ENCODE assay signal across 9 mouse cellular contexts in genomic region chr16:4647651-4648141, GRCm38 (mm10). TPM values are rescaled to one million over a fixed set of nuclear protein-coding genes. Genes with fewer than 3 reads are reported as not detected.
DNase-seq lines count a peak whose midpoint lies in the region; ATAC-seq lines count a peak whose summit lies in the region.
"Had no signal": no experiment of that assay in that cellular context is flagged by ENCODE, and none has a peak within 500 bp of the region (broad histone marks: within the 10 kb centered on the region; RNA-seq: fewer than 3 reads in every experiment).

No protein-coding gene starts in this region.

- no peak overlapping the region for H3K4me3 ChIP-seq in midbrain, embryonic 10.5 days
- no peak overlapping the region for H3K4me3 ChIP-seq in midbrain, embryonic 13.5 days (replicated peaks)
- no peak overlapping the region for H3K4me3 ChIP-seq in hindbrain, embryonic 15.5 days
- H3K4me3 ChIP-seq in stomach, embryonic 15.5 days (replicated peaks): no peak overlapping the region
- H3K4me3 ChIP-seq: midbrain, embryonic 15.5 days had no signal

- 88% methylated on average over 13 of the region's 13 CpGs for WGBS in midbrain, embryonic 10.5 days
- WGBS in midbrain, embryonic 13.5 days: 82% methylated on average over 13 of the region's 13 CpGs
- 73% methylated on average over 13 of the region's 13 CpGs for WGBS in hindbrain, embryonic 15.5 days
- WGBS in stomach, embryonic 15.5 days: 58% methylated on average over 13 of the region's 13 CpGs

- H3K9ac ChIP-seq in midbrain, embryonic 13.5 days (replicated peaks): no peak overlapping the region
- H3K9ac ChIP-seq in hindbrain, embryonic 15.5 days: no peak overlapping the region
- no peak overlapping the region for H3K9ac ChIP-seq in stomach, embryonic 15.5 days
- H3K9ac ChIP-seq: midbrain, embryonic 15.5 days had no signal

- H3K27ac ChIP-seq in midbrain, embryonic 10.5 days (replicated peaks): peak overlapping the region; percentile 43; the same call in 1 of the 2 replicates
- no peak overlapping the region for H3K27ac ChIP-seq in midbrain, embryonic 13.5 days
- peak overlapping the region; percentile 62; the same call in 1 of the 2 replicates for H3K27ac ChIP-seq in hindbrain, embryonic 15.5 days (replicated peaks)
- H3K27ac ChIP-seq in stomach, embryonic 15.5 days: peak overlapping the region; percentile 62
- H3K27ac ChIP-seq: midbrain, embryonic 15.5 days had no signal

- ATAC-seq in midbrain, embryonic 13.5 days: no peak
- ATAC-seq in hindbrain, embryonic 15.5 days (ENCODE audit: low FRiP score, low read depth): no peak
- no peak for ATAC-seq in stomach, embryonic 15.5 days (ENCODE audit: insufficient read depth, low FRiP score, low read depth)
- ATAC-seq: midbrain, embryonic 15.5 days had no signal

- DNase-seq in midbrain, embryonic 10.5 days (ENCODE audit: low spot score): no peak
- peak; percentile 75 for DNase-seq in gastrocnemius, adult 18-20 months (ENCODE audit: low spot score)
- no peak for DNase-seq in cerebellum, adult 9-11 months
- no peak for DNase-seq in cerebellum, postnatal 36 days
- no peak for DNase-seq in right cerebral cortex, postnatal 25 days

- peaks cover 40% of the 10 kb centered on the region for H3K4me1 ChIP-seq in midbrain, embryonic 10.5 days
- H3K4me1 ChIP-seq in midbrain, embryonic 13.5 days (replicated peaks): peaks cover 20% of the 10 kb centered on the region
- H3K4me1 ChIP-seq in hindbrain, embryonic 15.5 days (replicated peaks): peaks cover 45% of the 10 kb centered on the region
- peaks cover 51% of the 10 kb centered on the region for H3K4me1 ChIP-seq in stomach, embryonic 15.5 days

- H3K9me3 ChIP-seq in midbrain, embryonic 10.5 days (replicated peaks): no peaks in the 10 kb centered on the region
- no peaks in the 10 kb centered on the region for H3K9me3 ChIP-seq in midbrain, embryonic 13.5 days
- no peaks in the 10 kb centered on the region for H3K9me3 ChIP-seq in hindbrain, embryonic 15.5 days
- no peaks in the 10 kb centered on the region for H3K9me3 ChIP-seq in stomach, embryonic 15.5 days
- H3K9me3 ChIP-seq: midbrain, embryonic 15.5 days had no signal

- no peak overlapping the region for H3K4me2 ChIP-seq in midbrain, embryonic 13.5 days (replicated peaks)
- no peak overlapping the region for H3K4me2 ChIP-seq in hindbrain, embryonic 15.5 days
- no peak overlapping the region for H3K4me2 ChIP-seq in stomach, embryonic 15.5 days
- H3K4me2 ChIP-seq: midbrain, embryonic 15.5 days had no signal

- peaks cover 49% of the 10 kb centered on the region for H3K36me3 ChIP-seq in midbrain, embryonic 10.5 days
- H3K36me3 ChIP-seq in midbrain, embryonic 13.5 days: peaks cover 41% of the 10 kb centered on the region
- no peaks in the 10 kb centered on the region; the same call in 1 of the 2 replicates for H3K36me3 ChIP-seq in hindbrain, embryonic 15.5 days
- H3K36me3 ChIP-seq in stomach, embryonic 15.5 days: peaks cover 40% of the 10 kb centered on the region

- H3K27me3 ChIP-seq in midbrain, embryonic 10.5 days (ENCODE audit: low read depth, poor library complexity, severe bottlenecking): no peaks in the 10 kb centered on the region
- no peaks in the 10 kb centered on the region for H3K27me3 ChIP-seq in midbrain, embryonic 13.5 days
- H3K27me3 ChIP-seq in hindbrain, embryonic 15.5 days: no peaks in the 10 kb centered on the region
- no peaks in the 10 kb centered on the region for H3K27me3 ChIP-seq in stomach, embryonic 15.5 days (replicated peaks)
- H3K27me3 ChIP-seq: midbrain, embryonic 15.5 days had no signal

RNA-seq across cellular contexts. Expression of gene Dnaja3, which starts 7.9 kb away (rescaled TPM):
- 59.9 and 66.1 TPM in 2 replicates for polyA plus RNA-seq in midbrain, embryonic 10.5 days (2016; fragmentation: Nextera tagmentation; extraction: Ambion mirVana)
- polyA plus RNA-seq in midbrain, embryonic 13.5 days (2015; fragmentation: Nextera tagmentation; extraction: Ambion mirVana): 50.5 and 54.3 TPM in 2 replicates
- total RNA-seq in gastrocnemius, adult 18-20 months (2021): 100 to 1,000 TPM in 1 of 2 experiments, 10 to 100 TPM in 1; 91.1 to 101 TPM
- 63.7 and 63.9 TPM in 2 replicates for polyA plus RNA-seq in hindbrain, embryonic 15.5 days (2015; fragmentation: Nextera tagmentation; extraction: Ambion mirVana)
- 68.4 and 77.6 TPM in 2 replicates for polyA plus RNA-seq in stomach, embryonic 15.5 days (2015; fragmentation: Nextera tagmentation; extraction: Ambion mirVana)

RNA-seq across cellular contexts. Expression of gene Vasn, which starts 8.0 kb away (rescaled TPM):
- polyA plus RNA-seq in midbrain, embryonic 10.5 days (2016; fragmentation: Nextera tagmentation; extraction: Ambion mirVana): 9.0 and 10.6 TPM in 2 replicates
- polyA plus RNA-seq in midbrain, embryonic 13.5 days (2015; fragmentation: Nextera tagmentation; extraction: Ambion mirVana): 3.2 and 4.6 TPM in 2 replicates
- 1 to 10 TPM; 4.1 to 5.0 TPM for total RNA-seq in gastrocnemius, adult 18-20 months (2021)
- polyA plus RNA-seq in hindbrain, embryonic 15.5 days (2015; fragmentation: Nextera tagmentation; extraction: Ambion mirVana): 5.9 and 6.4 TPM in 2 replicates
- 17.2 and 17.3 TPM in 2 replicates for polyA plus RNA-seq in stomach, embryonic 15.5 days (2015; fragmentation: Nextera tagmentation; extraction: Ambion mirVana)

RNA-seq across cellular contexts. Expression of gene Pam16, which starts 22.9 kb away (rescaled TPM):
- 91.0 and 94.8 TPM in 2 replicates for polyA plus RNA-seq in midbrain, embryonic 10.5 days (2016; fragmentation: Nextera tagmentation; extraction: Ambion mirVana)
- 153 and 155 TPM in 2 replicates for polyA plus RNA-seq in midbrain, embryonic 13.5 days (2015; fragmentation: Nextera tagmentation; extraction: Ambion mirVana)
- 100 to 1,000 TPM; 108 to 113 TPM for total RNA-seq in gastrocnemius, adult 18-20 months (2021)
- 161 and 170 TPM in 2 replicates for polyA plus RNA-seq in hindbrain, embryonic 15.5 days (2015; fragmentation: Nextera tagmentation; extraction: Ambion mirVana)
- polyA plus RNA-seq in stomach, embryonic 15.5 days (2015; fragmentation: Nextera tagmentation; extraction: Ambion mirVana): 46.5 and 75.7 TPM in 2 replicates

RNA-seq across cellular contexts. Expression of gene Coro7, which starts 31.9 kb away (rescaled TPM):
- 21.4 and 25.0 TPM in 2 replicates for polyA plus RNA-seq in midbrain, embryonic 10.5 days (2016; fragmentation: Nextera tagmentation; extraction: Ambion mirVana)
- polyA plus RNA-seq in midbrain, embryonic 13.5 days (2015; fragmentation: Nextera tagmentation; extraction: Ambion mirVana): 25.1 and 26.5 TPM in 2 replicates
- total RNA-seq in gastrocnemius, adult 18-20 months (2021): 10 to 100 TPM; 13.9 to 14.4 TPM
- polyA plus RNA-seq in hindbrain, embryonic 15.5 days (2015; fragmentation: Nextera tagmentation; extraction: Ambion mirVana): 32.8 and 37.2 TPM in 2 replicates
- 16.3 and 20.8 TPM in 2 replicates for polyA plus RNA-seq in stomach, embryonic 15.5 days (2015; fragmentation: Nextera tagmentation; extraction: Ambion mirVana)

RNA-seq across cellular contexts. Expression of gene Glis2, which starts 53.2 kb away (rescaled TPM):
- polyA plus RNA-seq in midbrain, embryonic 10.5 days (2016; fragmentation: Nextera tagmentation; extraction: Ambion mirVana): 23.0 and 23.6 TPM in 2 replicates
- polyA plus RNA-seq in midbrain, embryonic 13.5 days (2015; fragmentation: Nextera tagmentation; extraction: Ambion mirVana): 20.0 and 26.3 TPM in 2 replicates
- total RNA-seq in gastrocnemius, adult 18-20 months (2021): 1 to 10 TPM; 4.0 to 7.3 TPM
- 17.0 and 19.7 TPM in 2 replicates for polyA plus RNA-seq in hindbrain, embryonic 15.5 days (2015; fragmentation: Nextera tagmentation; extraction: Ambion mirVana)
- 27.9 and 30.6 TPM in 2 replicates for polyA plus RNA-seq in stomach, embryonic 15.5 days (2015; fragmentation: Nextera tagmentation; extraction: Ambion mirVana)
